Mouse (Mus musculus) lung, adult 2 months (tissue): ENCODE results near the gene Casc3.

ENCODE experiments used
- CTCF ChIP-seq: fragments of 200-500 bp; IDR thresholded peaks from 2 replicates; pipeline ENCODE4 v1.5.1; 2011; ENCODE audit warnings: mild to moderate bottlenecking, low read length, control low read depth; ENCODE audit not compliant: insufficient read depth
- POLR2A ChIP-seq: fragments of 200-500 bp; IDR thresholded peaks from 2 replicates; pipeline ENCODE4 v1.6.1; 2011; ENCODE audit warnings: low read depth, mild to moderate bottlenecking, control low read depth, low read length, borderline replicate concordance; ENCODE audit errors: extremely low read depth

GRCm38 (mm10) chr11:98767276-98767675 lies 37.4 kb upstream of the Casc3 start:
- TF ChIP-seq POLR2A, result peak; percentile 43; the same call in 1 of the 2 replicates
- TF ChIP-seq CTCF, result no peak
